Mouse (Mus musculus): Measurements from ENCODE around the gene Fam207a. TPM values are rescaled to one million over a fixed set of nuclear protein-coding genes. Genes with fewer than 3 reads are reported as not detected.

Fam207a gene
- polyA plus RNA-seq, 1 experiment from 2014 or later: 14.9 TPM

DNA sequence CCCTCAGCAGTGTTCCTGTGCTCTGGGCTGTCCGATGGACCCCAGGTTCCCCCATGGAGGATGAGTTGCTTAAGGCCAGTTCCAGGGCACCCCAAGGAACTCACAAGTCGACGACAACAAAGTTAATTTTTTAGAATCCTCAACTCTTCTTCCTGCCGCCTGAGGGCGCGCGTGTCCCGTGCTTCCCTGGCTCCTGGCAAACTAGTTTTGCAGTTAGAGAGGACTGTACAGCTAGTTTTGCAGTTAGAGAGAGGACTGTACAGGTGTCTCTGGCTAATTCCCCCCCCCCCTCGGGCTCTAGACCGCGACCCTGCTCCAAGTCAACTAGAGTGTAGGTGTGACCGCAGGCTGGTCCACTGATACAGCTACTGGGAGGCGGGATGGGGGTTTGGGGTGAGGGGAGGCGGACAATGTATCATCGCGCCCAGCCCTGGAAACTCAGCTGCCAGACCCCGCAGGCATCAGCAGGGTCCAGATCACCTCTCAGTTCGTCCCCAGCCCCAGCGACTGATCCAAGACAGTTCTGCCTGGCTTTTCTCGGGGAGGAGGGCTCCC is 1.6 kb upstream of the Fam207a start:
- H3K36me3 ChIP-seq (replicated peaks): peaks cover 20% of the 10 kb centered on the region
- H3K27ac ChIP-seq (replicated peaks): 0 out of 2 replicates have a peak overlapping the region, but pooled peaks have one; percentile 81
- H3K27me3 ChIP-seq: peaks cover 8% of the 10 kb centered on the region
- no peak for ATAC-seq (ENCODE audit: insufficient read depth)
- no peak overlapping the region; the same call in 1 of the 2 replicates for H3K4me3 ChIP-seq (replicated peaks)
- WGBS (ENCODE audit: insufficient replicate concordance): 23% methylated on average over 20 of the region's 20 CpGs
- no peaks in the 10 kb centered on the region for H3K9me3 ChIP-seq (replicated peaks)
- H3K9ac ChIP-seq: peak overlapping the region; percentile 94; the same call in 1 of the 2 replicates
- H3K4me1 ChIP-seq (replicated peaks): peaks cover 38% of the 10 kb centered on the region
- peak overlapping the region; percentile 92 for H3K4me2 ChIP-seq

DNA sequence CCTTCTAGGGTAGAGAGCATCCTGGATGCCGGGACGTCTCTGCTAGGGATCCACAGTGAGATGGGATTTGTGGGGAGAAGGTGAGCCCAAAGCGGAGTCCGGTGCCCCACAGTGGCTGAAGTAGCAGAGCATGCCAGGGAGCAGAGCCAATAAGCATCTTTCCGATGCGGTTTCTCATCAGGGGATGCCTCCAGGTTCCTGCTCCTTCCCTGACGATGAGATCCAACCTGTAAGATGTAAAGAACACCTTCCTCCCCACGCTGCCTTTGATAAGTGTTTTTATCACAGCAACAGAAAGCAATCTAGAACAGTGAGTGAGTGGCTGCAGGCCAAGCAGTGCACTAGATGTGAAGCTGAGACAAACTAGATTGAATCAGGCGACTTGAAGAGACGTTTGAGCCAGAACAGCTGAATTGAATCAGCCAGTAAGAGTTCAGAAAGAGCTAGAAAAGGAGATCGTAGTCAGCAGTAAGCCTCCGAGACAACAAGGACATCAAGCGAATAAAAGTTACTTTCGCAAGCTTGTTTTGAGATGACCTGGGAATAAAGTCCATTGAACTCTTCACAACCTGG is 880 bp upstream of the Fam207a start:
- Histone ChIP-seq H3K27me3 (peaks cover 1% of the 10 kb centered on the region), H3K4me3 (replicated peaks) (peak overlapping the region; percentile 93), H3K36me3 (replicated peaks) (peaks cover 27% of the 10 kb centered on the region), H3K4me2 (peak overlapping the region; percentile 92), H3K9me3 (replicated peaks) (no peaks in the 10 kb centered on the region), H3K4me1 (replicated peaks) (peaks cover 39% of the 10 kb centered on the region), H3K27ac (replicated peaks) (peak overlapping the region; percentile 81), H3K9ac (peak overlapping the region; percentile 94)
- 50% methylated on average over 14 of the region's 14 CpGs for WGBS (ENCODE audit: insufficient replicate concordance)
- ATAC-seq (ENCODE audit: insufficient read depth): no peak

DNA sequence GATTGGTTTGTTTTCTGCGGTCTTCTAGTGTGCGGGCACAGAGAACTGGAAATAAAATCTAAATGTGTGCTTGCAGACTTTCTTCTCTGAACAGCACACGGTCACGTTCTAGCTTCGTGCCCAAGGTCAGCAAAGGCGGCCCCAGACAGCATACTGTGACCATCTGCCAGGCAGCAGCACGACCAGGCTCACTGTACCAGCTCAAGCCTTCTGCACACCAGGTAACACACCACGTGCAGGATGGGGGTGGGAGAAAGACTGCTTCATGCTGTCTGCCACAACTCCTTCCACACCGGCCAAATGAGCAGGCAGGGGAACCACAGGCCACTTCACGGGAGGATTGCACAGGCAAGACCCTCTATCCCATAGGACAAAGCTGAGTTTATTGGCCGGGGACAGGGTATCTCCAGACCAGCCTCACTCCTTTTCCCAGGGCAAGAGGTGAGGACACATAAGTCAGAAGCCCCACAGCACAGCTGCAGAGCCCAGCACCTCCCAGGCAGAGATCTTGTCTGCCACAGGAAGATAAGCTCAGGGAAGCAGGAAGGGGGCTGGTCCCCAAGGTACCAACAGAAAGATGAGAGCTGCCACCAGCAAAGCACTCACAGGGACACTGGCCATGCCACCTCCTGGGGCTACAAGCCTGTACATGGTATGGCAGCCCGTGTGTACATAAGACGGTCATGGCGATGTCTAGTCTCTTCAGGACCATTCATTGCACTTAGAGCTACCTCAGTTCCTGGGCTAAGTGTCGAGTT is 5.2 kb downstream of the Fam207a start:
- H3K4me1 ChIP-seq (replicated peaks): peaks cover 38% of the 10 kb centered on the region
- peaks cover 70% of the 10 kb centered on the region for H3K36me3 ChIP-seq (replicated peaks)
- H3K4me3 ChIP-seq (replicated peaks): no peak overlapping the region
- no peak overlapping the region for H3K9ac ChIP-seq
- 65% methylated on average over 15 of the region's 15 CpGs for WGBS (ENCODE audit: insufficient replicate concordance)
- H3K27ac ChIP-seq (replicated peaks): 0 out of 2 replicates have a peak overlapping the region, but pooled peaks have one; percentile 6
- no peaks in the 10 kb centered on the region for H3K27me3 ChIP-seq
- H3K4me2 ChIP-seq: no peak overlapping the region
- peak; percentile 28; the same call in 1 of the 2 replicates for ATAC-seq (ENCODE audit: insufficient read depth)
- H3K9me3 ChIP-seq (replicated peaks): no peaks in the 10 kb centered on the region

DNA sequence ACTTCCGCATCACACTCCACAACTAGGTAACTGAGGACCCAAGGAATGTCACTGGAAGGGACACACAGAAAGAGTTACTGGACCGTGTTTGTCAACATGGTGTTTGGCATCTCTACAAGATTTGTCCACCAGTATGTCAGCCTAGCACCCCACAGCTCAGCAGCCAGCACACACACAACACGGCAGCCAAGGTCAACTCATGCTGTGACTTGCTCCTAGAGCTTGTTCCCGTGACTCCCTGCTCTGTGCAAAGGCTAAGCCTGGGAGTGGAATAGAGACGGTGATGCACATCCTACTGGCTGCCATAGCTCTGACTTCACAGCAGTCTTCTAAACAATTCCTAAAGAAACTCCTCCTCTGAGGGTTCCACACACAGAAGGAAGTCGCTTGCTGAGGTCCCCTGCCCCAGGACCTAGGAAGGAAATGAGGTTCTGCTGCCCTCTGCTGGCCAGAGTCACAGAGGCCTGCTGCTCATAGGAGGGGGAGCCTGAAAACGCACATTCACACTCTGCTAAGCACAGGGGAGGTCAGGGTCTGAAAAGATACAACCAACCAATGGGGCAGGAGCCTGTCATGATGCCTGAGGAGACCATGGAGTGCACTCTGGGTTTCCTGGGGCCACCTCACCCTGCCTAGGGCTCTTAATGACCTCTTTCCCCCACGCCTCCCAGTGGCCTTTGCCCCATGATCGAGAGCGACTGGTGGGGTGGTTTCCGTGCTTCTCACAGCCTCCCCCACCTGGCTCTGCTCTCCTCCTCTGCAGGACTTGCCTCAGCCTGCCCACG is 6.0 kb downstream of the Fam207a start:
- Histone ChIP-seq H3K4me2 (no peak overlapping the region), H3K27me3 (no peaks in the 10 kb centered on the region), H3K9me3 (replicated peaks) (no peaks in the 10 kb centered on the region), H3K36me3 (replicated peaks) (peaks cover 72% of the 10 kb centered on the region), H3K4me3 (replicated peaks) (no peak overlapping the region), H3K4me1 (replicated peaks) (peaks cover 32% of the 10 kb centered on the region), H3K9ac (no peak overlapping the region), H3K27ac (replicated peaks) (no peak overlapping the region)
- peak; percentile 68 for ATAC-seq (ENCODE audit: insufficient read depth)
- 59% methylated on average over 12 of the region's 12 CpGs for WGBS (ENCODE audit: insufficient replicate concordance)

DNA sequence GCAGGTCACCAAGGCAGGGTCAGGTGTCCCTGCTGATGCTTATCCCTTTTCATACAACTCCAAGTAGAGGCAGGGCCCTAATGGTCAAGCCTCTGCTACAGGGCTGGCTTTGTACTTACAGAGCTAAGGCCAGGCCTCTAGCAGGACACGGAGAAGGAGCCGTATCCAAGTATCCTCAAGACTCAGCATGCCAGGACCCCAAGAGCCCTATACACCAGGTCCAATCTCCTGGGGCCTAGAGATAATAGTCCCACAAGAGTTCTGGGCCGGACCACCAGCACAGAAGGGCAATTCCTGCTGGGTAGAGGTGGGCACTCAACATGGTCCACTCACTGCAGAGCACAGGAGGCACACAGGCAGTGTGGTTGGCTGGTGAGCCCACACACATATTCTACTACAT is 6.8 kb downstream of the Fam207a start:
- no peak for ATAC-seq (ENCODE audit: insufficient read depth)
- Histone ChIP-seq H3K36me3 (replicated peaks) (peaks cover 72% of the 10 kb centered on the region), H3K27ac (replicated peaks) (no peak overlapping the region)

DNA sequence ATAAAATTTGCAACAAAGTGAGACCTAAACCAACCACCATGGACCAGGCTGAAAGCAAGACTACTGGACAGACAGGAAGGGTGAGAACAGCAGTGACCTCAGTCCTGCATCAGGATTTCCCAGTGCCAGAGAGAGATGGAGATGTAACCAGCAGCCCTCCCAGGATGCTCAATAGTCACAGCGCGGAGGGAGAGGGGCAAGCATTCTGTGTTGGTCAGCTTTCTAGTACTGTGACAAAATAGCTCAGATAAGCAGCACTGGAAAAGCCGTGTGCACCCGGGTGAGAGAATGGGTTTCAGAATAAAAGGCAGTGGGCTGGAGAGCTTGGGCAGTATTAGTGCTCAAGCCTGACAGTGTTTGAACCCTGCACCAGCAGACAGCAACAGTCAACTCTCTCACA is 7.8 kb downstream of the Fam207a start:
- Histone ChIP-seq H3K9me3 (replicated peaks) (no peaks in the 10 kb centered on the region), H3K4me1 (replicated peaks) (peaks cover 22% of the 10 kb centered on the region), H3K27me3 (no peaks in the 10 kb centered on the region), H3K4me2 (no peak overlapping the region), H3K27ac (replicated peaks) (no peak overlapping the region), H3K36me3 (replicated peaks) (peaks cover 72% of the 10 kb centered on the region), H3K9ac (no peak overlapping the region), H3K4me3 (replicated peaks) (no peak overlapping the region)
- no peak for ATAC-seq (ENCODE audit: insufficient read depth)
- WGBS (ENCODE audit: insufficient replicate concordance): 84% methylated on average over 4 of the region's 4 CpGs

More for the DNA sequence above, 6.8 kb downstream of the Fam207a start:
- no peaks in the 10 kb centered on the region for H3K9me3 ChIP-seq (replicated peaks)
- 85% methylated on average over 3 of the region's 3 CpGs for WGBS (ENCODE audit: insufficient replicate concordance)
- H3K4me2 ChIP-seq: no peak overlapping the region
- H3K4me1 ChIP-seq (replicated peaks): peaks cover 23% of the 10 kb centered on the region
- no peak overlapping the region for H3K4me3 ChIP-seq (replicated peaks)
- no peaks in the 10 kb centered on the region for H3K27me3 ChIP-seq
- no peak overlapping the region for H3K9ac ChIP-seq

DNA sequence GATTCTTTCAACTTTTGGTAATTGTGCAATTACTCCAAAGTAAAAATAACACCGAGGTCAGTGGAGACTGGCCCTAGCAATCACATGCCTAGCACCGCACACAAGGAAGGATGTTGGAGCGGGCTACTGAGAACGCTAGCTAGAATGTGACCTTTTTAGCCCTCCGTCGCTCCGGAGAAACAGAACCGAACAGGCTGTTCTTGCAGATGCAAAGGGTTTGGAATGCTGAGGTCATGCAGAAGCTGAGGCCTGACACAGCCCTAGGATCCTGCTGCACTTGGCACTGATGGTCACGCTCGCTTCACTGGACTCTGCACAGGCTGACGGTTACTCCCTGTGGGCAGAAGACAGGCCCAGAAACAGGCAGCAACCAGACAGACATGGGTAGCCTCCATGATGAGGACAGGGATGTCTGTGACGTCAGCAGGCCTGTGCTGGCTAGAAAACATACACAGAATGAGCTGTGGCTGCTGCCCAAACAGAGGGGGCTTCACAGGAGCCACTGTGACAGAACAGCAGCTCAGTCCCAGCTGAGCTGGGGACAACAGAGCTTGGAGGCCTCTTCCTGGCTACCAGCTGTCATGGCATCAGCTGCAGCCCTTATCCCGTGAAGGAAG is 8.5 kb downstream of the Fam207a start:
- Histone ChIP-seq H3K4me2 (no peak overlapping the region), H3K27me3 (no peaks in the 10 kb centered on the region), H3K36me3 (replicated peaks) (peaks cover 68% of the 10 kb centered on the region), H3K9me3 (replicated peaks) (no peaks in the 10 kb centered on the region), H3K4me3 (replicated peaks) (no peak overlapping the region), H3K27ac (replicated peaks) (no peak overlapping the region), H3K4me1 (replicated peaks) (peaks cover 22% of the 10 kb centered on the region), H3K9ac (no peak overlapping the region)
- WGBS (ENCODE audit: insufficient replicate concordance): 80% methylated on average over 13 of the region's 13 CpGs
- ATAC-seq (ENCODE audit: insufficient read depth): no peak

DNA sequence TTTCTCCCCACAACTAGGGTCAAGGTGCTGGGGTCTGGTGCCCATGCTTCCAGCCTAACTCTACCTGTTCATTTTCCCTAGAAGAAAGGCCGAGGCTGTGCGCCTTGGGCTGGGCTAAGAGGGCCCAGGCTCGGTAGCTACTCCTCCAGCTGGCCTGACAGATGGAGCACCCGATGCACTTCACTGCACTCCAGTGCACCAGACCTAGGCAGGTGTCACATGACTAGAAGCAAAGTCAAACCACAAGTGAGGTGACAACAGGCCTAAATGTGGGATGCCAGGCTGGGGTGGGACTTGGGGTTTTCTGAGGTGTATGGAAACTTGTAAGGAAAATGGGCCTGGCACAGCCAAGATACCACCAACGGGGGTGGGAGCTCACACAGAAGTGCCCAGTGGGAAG is 9.1 kb downstream of the Fam207a start:
- ATAC-seq (ENCODE audit: insufficient read depth): no peak
- H3K4me2 ChIP-seq: no peak overlapping the region
- peaks cover 68% of the 10 kb centered on the region for H3K36me3 ChIP-seq (replicated peaks)

DNA sequence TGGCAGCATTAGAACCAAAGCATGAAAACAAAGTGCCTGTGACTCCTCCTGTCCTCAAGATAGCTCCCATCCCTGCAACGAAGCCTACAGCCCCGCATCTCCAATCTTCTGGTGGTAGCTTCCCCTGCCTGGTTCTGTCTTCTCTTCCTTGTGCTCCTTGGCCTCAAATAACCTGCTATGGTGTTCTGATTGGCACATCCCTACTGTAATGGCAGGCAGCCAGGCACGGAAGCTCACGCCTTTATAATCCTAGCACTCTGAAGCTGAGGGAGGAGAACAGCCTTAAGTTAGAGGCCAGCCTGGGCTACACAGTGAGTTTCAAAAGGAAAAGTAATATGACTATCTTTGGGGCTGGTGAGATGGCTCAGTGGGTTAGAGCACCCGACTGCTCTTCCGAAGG is 11.4 kb downstream of the Fam207a start:
- Histone ChIP-seq H3K9ac (no peak overlapping the region), H3K4me2 (no peak overlapping the region), H3K36me3 (replicated peaks) (peaks cover 74% of the 10 kb centered on the region), H3K27me3 (no peaks in the 10 kb centered on the region), H3K9me3 (replicated peaks) (no peaks in the 10 kb centered on the region), H3K4me3 (replicated peaks) (no peak overlapping the region), H3K27ac (replicated peaks) (no peak overlapping the region), H3K4me1 (replicated peaks) (peaks cover 3% of the 10 kb centered on the region; the same call in 1 of the 2 replicates)
- 86% methylated on average over 6 of the region's 6 CpGs for WGBS (ENCODE audit: insufficient replicate concordance)
- ATAC-seq (ENCODE audit: insufficient read depth): no peak

More for the DNA sequence above, 9.1 kb downstream of the Fam207a start:
- no peak overlapping the region for H3K27ac ChIP-seq (replicated peaks)
- no peaks in the 10 kb centered on the region for H3K9me3 ChIP-seq (replicated peaks)
- no peak overlapping the region for H3K9ac ChIP-seq
- H3K4me3 ChIP-seq (replicated peaks): no peak overlapping the region
- no peaks in the 10 kb centered on the region for H3K27me3 ChIP-seq
- peaks cover 21% of the 10 kb centered on the region for H3K4me1 ChIP-seq (replicated peaks)
- 74% methylated on average over 5 of the region's 5 CpGs for WGBS (ENCODE audit: insufficient replicate concordance)

DNA sequence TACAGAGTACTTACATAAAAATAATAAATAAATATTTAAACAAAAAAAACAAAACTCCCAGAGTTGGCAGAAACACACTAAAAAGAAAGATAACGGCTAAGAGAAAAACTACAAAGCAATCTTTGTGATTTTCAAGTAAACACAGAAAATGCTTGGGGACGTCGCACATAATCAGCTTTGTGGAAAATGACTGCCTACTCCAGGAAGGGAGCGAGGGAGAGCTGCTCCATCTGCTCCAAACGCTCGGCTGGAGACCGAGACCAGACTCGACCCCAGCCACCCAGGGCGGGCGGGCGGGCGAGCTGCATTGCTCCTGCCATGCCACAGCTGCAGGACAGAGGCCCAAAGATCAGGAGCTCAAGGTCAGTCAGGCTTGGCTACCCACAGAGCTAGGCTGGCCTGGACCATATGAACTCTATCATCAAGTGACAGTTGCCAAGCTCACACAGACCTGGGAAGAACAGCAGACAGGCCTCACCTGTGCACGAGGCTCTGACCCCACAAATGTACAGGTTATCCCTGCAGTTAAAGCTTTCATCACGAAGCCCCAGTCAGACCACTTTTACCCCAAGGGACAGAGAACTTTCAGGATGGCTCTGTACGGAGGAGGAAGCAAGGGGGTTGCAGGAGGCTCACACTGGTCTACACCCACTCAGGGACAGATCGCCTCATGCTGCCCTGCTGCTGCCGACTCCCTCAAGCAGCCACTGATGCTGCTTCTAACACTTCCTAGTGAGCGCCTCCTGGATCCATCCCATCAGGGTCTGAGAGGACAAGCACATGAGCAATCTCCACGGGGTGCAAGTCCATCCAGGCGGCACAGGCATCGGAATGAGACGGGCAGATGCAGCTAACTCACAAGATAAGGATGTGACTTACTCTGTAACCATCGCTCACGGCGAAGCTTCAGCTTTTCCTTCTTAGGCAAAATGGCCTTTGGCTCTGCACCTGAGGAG is 12.3 kb downstream of the Fam207a start:
- Histone ChIP-seq H3K4me1 (replicated peaks) (peaks cover 2% of the 10 kb centered on the region; the same call in 1 of the 2 replicates), H3K4me2 (no peak overlapping the region), H3K27ac (replicated peaks) (no peak overlapping the region), H3K9me3 (replicated peaks) (no peaks in the 10 kb centered on the region), H3K27me3 (no peaks in the 10 kb centered on the region), H3K36me3 (replicated peaks) (peaks cover 76% of the 10 kb centered on the region), H3K9ac (no peak overlapping the region), H3K4me3 (replicated peaks) (no peak overlapping the region)
- WGBS (ENCODE audit: insufficient replicate concordance): 84% methylated on average over 25 of the region's 25 CpGs
- ATAC-seq (ENCODE audit: insufficient read depth): no peak
